Mouse (Mus musculus): Measurements from ENCODE around the gene Klhdc8b.

DNA sequence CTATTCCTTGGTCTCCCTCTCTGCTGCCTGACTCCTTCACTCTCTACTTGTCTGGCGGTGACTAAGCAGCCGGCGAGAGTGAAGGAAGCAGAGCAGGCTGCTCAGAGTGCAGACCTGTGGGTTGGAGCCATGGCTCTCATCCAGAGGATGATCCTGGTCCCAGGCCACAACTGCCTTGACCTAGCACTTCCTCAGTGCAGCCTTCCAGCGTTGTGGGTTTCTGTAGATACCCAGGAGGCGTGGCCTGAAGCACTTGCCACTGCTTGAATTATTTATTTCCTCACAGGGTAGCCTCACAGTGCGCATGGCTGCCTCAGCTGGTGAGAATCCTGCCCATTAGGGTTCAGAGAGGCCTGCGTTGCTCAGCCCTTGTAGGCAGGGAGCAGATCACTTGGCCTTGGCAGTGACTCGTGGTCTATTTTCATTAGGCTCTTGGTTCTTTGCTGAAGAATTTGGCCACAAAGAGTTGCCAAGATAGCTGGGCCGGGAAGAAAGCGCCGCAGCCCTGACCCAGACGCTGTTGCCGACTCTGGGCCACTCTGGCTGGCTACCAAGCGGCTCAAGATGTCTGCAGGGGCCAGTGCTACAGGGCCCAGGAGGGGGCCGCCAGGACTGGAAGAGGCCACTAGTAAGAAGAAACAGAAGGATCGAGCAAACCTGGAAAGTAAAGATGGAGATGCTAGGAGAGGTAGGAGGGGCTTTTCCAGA lies 30.8 kb upstream of the Klhdc8b start:
- TF ChIP-seq CTCF (IDR thresholded peaks at IDR 0.05; ENCODE audit: control insufficient read depth, insufficient read depth, low read length), result no peak
- TF ChIP-seq POLR2A (IDR thresholded peaks at IDR 0.05; ENCODE audit: borderline replicate concordance, control insufficient read depth, low read depth, low read length), result no peak

Measured in bone marrow, adult 2 months (tissue).